Mouse (Mus musculus): ENCODE results near the gene C1ql1.

DNA sequence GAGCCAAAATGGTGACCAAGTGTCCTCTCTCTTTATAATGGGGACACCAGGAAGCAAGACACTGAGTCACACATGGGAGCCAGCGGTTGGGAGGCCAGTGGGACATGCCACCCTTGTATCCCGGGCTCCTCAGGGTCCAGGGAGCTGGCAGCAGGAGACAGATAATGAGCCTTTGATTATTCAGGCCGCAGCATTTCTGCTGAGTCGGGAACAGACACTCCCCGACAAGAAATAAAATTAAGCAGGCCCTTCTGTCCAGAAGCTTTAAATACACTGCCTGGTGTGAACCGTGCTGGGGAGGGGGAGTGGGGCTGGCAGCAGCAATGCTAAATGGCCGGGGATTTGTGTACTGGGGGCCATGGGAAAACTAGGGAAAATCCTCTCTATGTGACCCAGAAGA, 35.1 kb downstream of the C1ql1 start:
- TF ChIP-seq POLR2A (IDR thresholded peaks at IDR 0.05; ENCODE audit: borderline replicate concordance, extremely low read depth, low read depth, low read length) (no peak), CTCF (IDR thresholded peaks at IDR 0.05; ENCODE audit: insufficient read depth, low read length) (no peak)

Measured in lung, adult 2 months (tissue).